Mouse (Mus musculus) left cerebral cortex, postnatal 14 days (tissue): ENCODE measurements around the gene Lyrm9. TPM values are rescaled to one million over a fixed set of nuclear protein-coding genes. Genes with fewer than 3 reads are reported as not detected.
A peak's percentile ranks its signal among the peaks of the same experiment; 100 is the strongest.

Source experiments
- DNase-seq, 2 experiments: peaks; one replicate each; pipeline ENCODE4 v3.0.0; 2021 to 2022; ENCODE audit warnings: low spot score in 2 of 2, mixed read lengths in 1 of 2
- intact Hi-C: fragments of 180-260 bp; cut with DNase I; formaldehyde crosslinking; loops from one replicate; pipeline ENCODE4 v1.15.1; 2025
- long read RNA-seq, 2 experiments: library from polyadenylated mRNA; stranded (forward); transcript quantifications; one replicate each; pipeline ENCODE4 v2.0.0; 2021
- total RNA-seq, 2 experiments: library from RNA; stranded (reverse); gene quantifications; 2 replicates each; pipeline ENCODE4 v1.2.3; 2021

The Lyrm9 gene
- 10 to 100 TPM; 29.3 to 29.4 TPM for total RNA-seq
- long read RNA-seq, experiment 1, full-length matches to known transcripts: 7 of 10 reads
- long read RNA-seq, experiment 1, partial matches to known transcripts: 0 of 10 reads
- long read RNA-seq, experiment 1, other reads (novel, unspliced or antisense): 3 of 10 reads
- long read RNA-seq, experiment 2, full-length matches to known transcripts: 4 of 6 reads
- long read RNA-seq, experiment 2, partial matches to known transcripts: 0 of 6 reads
- long read RNA-seq, experiment 2, other reads (novel, unspliced or antisense): 2 of 6 reads

DNA sequence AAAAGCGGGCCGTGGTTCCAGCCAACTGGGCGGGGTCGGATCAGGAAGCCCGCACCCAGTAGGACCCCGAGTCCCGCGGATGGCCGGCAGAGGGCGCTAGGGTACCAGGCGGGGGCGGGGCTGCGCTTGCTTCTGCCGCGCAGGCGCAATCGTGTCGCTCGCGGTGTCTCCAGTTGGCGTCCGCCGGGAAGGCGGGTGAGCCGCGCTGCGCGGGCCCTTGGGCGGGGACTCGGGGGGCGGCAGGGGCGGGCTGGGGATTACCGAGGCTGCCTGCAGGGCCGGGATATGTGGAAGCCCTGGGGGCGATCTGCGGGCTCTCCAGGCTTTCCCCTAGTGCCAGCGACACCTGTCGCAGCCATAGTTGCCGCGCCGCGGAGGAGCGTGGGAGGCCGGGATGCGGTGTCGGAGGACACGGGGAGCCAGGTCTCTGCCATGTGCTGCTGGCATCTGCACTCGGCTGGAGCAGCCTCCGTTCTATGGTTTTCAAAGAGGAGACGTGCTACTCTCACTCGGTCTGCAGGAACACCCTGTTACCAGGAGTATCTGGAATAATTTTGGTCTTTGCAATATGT, at the start of gene Lyrm9:
Gene Lyrm9, plus strand, starts transcription at position 143 of the 572 bp plus-strand sequence.
- intact Hi-C loops: loop anchor here (5.0 kb wide), 5 partner anchors 34 to 269 kb away; partner anchors contain the start of genes Ccnq and Nlk
- peak; percentile 94 to 96 for DNase-seq

DNA sequence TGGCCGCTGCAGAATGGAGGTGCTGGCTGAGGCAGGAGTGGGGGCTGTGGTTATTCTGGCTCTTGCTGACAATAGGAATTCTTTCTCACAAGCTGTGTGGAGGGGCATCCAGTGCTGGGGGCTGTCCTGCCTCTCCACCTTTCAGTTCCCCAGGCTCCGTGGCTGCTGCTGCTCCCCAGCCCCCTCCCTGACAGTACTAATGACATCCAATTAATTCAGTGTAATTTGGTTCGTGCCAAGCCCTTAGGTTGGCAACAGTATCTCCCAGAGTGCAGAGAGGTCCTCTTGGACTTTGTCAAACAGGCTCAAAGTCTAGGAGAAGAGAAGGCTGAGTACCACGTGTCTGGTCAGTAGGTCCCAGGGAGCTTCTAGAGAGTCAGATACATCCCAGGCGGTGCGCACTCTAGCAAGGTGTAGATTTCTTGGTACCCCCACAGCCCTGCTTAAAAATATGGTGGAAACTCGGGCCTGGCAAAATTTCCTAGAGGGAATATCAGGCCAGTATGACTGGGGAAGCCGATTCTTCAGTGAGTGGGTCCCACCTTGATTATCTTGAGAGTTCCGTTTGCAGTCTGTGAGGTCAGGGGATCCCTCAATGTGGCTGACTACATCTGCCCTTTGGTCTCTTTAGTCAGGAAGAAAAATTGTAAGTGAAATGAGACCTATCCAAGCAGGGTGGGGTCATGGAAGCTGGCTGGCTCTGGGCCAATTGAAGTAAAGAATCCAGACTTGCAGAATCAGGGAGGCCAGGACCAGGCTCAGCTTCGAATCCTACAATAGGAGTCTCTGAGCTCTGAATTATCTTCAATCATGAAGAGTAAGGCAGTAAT, 48.3 kb upstream of the Lyrm9 start:
- no peak for DNase-seq
- intact Hi-C loops: no loop called here

DNA sequence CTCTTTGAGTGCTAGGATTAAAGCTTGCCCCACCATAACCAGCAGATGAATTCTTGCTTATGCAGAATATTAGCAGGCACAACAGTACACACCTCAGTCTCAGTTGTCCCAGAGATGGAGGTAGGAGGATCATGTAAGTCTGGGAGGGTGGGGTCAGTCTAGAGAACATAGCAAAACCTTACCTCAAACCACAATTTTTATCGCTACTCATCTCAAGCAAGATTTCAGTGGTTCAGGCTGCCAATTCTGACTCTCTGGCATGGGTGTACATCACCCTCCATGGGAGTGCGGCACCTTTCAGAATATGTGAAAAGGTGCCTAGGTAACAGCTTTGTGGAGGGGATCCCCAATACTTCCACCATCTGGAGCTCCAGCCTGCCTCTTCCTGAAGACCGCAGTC, 46.4 kb upstream of the Lyrm9 start:
- intact Hi-C loops: no loop called here
- no peak for DNase-seq

DNA sequence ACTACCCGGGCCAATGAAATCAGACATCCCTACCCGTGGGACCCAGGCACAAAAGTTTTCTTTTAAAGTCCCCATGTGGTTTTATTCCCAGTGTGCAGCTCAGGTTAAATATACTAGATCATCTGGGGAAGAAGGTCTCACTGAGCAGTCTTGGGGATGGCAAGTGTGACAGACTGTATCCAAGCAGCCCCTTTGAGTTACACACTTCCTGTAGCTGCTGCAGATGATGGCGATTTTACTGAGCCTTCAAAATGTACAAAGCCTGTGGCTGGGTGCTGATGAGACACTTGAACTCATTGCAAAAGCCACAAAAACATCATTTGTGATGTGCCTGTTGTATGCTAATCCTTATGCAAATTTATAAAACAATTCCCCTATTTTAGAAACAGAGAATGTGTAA, 45.8 kb upstream of the Lyrm9 start:
- intact Hi-C loops: no loop called here

DNA sequence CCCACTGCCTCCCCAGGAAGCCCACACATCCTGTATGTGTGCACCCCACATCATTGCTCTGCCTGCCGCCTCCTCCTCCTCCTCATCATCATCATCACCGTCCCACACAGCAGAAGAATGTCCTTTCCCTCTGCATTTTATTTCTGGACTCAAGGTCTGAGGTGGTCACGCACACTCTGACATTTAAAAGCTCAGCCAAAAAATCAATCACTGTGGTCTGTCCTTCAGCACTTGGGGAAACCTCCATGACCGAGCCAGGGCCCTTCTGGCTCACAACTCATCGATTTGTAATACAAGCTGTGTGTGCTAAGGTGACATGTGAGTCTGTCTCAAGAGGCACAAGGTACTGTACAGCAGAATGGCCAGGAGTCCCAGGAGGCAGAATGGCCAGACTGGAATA, 44.1 kb upstream of the Lyrm9 start:
- intact Hi-C loops: no loop called here
- DNase-seq: no peak

More for the DNA sequence above, 45.8 kb upstream of the Lyrm9 start:
- DNase-seq: no peak

DNA sequence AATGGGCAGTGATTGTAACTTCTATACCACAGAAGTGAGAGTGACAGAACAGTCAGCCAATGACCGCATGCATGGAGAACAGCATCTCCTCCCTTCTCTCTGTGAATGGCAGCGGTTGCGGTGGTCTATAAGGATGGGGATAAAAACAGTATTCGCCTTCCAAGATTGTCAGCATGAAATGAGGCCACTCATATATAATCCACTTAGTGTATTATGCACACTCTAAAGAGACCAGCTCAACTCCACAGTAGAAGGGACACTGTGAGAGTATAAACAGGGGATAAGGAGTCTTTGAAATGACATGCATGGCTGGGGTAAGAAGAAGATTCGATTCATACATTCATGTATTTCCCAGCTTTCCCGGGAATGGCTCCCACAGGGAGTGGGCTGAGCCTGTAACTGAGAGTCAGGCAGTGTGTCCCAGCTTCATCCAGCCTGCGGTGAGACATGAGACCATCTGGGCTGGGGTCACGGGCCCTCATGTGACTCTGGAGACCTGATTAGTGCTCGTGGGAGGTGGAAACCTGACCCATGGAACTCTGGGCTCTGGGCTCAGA, 43.5 kb upstream of the Lyrm9 start:
- intact Hi-C loops: no loop called here
- no peak for DNase-seq

DNA sequence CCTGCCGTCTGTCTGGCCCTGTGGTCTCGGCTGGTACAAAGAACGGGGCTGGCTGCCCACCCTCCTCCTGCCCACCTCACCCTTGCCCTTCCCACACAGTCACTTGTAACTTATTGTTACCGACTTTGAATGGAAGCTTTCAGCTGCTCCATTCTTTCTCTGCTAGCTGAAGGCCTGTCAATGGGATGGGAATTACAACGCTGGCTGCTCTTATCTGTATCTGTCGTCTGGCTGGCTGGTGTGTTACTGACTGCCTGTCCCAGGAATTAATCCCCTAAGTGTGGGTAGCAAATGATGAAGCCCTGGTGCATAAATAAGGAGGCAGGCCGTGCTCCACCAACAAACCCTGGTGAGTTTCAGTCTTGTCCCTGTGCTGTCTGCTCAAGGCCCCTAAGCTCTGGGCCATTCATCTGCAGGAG, 40.4 kb upstream of the Lyrm9 start:
- no peak for DNase-seq
- intact Hi-C loops: no loop called here

DNA sequence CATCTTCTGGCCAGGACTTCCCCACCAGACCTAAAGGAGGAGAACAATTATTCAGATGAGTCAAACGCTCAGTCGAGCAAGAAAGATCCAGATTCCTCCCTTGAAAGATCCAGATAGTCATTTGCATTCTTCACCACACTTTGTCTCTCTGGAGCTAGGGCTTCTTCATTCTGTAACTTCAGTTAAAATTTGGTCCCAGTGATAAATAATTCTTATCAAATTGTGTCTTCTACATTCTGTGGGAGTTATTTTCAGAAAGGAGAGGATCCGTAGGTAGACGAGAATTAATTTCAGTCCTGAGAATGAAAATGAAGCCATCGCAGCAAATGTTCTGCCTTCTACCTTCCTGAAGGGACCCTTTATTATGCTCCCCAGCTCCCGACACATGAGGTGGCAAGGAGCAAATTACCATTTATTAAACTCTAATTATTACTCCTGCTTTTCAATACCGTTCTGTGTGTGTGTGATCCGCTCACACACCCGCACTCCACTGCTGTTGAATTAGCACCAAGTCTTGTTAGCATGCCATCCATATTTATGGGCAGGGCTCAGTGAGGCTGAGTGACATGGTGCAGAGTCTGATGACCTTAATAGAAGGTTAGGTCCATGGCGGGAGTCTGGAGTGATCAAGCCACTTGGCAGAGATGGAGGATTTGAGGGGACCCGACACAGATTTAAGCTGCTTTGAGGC, 36.9 kb upstream of the Lyrm9 start:
- DNase-seq: no peak
- intact Hi-C loops: loop anchor here (5.0 kb wide), 2 partner anchors 32 to 38 kb away; partner anchors contain the start of gene Lyrm9

DNA sequence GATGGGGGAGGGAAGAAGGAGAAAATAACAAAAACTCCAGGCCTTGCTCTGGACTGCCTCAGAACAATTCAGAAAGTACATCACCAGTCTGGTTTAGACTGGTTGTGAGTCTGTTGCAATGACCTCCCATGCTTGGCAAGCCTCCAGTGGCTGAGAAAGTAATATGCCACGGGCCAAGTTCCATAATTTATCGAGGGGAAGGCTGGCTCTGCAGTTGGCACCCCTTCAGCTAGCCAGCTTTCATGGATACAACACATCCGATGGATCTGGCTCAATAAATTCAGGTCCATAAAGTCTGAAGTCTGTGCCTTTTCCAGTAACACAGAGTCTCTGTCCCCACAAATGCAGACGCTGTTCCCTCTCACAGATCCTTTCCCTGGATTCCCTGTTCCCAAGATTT, 34.8 kb upstream of the Lyrm9 start:
- intact Hi-C loops: loop anchor here (5.0 kb wide), 2 partner anchors 34 to 36 kb away; partner anchors contain the start of gene Lyrm9
- DNase-seq: peak; percentile 62 to 67

DNA sequence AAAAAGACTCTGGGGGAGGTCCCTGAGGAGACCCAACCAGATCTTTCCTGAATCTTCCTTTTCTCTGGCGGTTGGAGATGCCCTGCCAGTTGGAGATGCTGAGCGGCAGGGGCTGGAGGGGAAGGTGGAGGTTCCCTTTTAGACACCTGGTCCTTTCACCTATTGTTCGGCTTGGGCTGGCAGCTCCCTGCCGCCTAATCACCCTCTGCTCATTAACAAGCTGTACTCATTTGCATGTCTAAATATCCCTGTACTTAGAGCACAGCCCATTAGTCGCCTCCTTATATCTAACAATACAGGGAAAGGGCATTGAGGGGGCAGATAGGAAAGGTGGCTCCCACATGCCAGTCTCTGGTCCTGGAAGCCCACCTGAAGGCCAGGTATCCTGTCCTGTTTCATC, 34.3 kb upstream of the Lyrm9 start:
- no peak for DNase-seq
- intact Hi-C loops: loop anchor here (5.0 kb wide), 2 partner anchors 35 kb away; partner anchors contain the start of gene Lyrm9

DNA sequence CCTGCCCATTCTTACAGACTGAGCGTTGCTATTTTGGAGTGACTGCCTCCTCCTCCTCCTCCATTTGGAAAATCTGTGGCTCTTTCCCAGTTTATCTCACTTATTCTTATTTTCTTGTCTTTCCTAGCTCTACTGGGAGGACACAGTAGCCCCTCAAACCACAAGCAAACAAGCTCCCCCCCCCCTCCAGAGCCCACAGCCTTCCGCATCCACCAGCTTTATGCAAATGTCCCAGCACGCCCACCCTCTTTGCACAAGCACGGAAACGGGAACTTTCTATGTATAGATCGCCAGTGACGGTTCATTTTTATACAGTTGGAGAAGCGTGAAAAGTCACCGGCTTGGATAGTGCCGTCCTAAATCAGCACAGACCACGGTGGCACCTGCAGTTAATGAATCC, 33.9 kb upstream of the Lyrm9 start:
- intact Hi-C loops: loop anchor here (5.0 kb wide), 2 partner anchors 35 kb away; partner anchors contain the start of gene Lyrm9
- peak; percentile 64 to 74 for DNase-seq

DNA sequence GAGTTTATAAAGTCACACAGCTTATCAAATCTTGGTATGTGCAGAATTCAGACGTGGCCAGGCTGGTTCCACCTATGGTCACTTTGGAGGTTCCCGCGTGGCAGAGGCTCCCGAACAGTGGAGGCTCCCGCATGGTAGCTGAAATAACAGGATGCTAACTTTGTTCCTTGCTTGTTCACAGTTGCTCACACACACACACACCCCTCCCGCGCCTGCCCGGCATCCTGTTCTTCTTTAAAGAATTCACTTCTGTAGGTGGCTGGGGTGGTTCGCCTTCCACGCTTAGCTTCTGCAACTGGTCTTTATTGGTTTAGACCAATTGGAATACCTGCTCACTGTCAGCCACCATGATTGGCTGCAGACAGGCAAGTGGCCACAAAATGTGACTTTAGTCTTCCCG, 33.3 kb upstream of the Lyrm9 start:
- intact Hi-C loops: loop anchor here (5.0 kb wide), 2 partner anchors 34 to 36 kb away; partner anchors contain the start of gene Lyrm9
- DNase-seq: peak in 1 of 2 experiments; percentile 49

DNA sequence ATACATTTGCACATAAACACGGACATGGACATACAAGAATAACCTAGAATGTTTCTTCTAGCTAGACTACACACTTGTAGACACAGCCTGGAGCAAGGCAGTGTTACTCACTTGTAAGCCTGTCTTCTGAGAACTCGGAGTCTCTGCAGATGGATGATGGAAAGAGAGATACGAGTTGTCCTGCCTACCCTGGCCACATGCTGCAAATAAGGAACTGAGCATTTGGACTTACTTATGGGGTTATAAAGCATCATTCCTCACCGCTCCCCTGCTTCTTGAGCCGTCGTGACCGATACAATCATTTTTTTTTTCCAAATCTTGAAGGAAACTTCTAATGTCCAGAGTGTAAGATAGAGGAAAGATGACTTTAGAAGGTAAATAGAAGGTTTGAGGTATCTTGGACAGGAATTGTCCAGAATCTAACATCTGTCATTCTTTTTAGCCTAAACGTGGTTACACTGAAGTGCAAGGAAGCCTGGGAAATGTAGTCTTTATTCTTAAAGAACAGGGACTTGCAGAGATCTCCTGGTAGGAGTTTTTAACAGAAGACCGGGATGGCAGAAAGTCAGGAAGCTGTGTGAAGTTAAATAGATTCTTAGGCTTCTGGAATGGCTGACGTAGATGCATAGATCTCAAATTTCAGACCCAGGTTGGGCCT, 30.2 kb upstream of the Lyrm9 start:
- intact Hi-C loops: no loop called here
- no peak for DNase-seq

DNA sequence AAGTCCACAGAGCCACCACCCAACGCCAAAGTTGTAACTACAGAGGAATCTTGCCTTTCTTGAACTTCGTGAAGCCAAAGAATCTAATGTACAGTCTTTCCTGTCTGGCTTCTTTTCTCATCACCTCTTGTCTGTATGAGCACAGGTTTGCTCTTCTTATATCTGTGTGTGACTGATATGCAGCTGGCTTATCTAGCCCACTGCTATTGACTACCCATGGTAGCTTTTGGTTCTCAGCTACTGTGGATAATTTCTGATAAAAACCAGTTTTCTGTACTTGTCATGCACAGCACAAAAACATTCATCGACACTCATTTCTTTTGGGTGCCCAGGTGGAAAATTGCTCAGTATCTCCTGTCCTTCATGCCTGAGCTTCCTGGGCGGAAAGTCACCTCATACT, 25.3 kb upstream of the Lyrm9 start:
- intact Hi-C loops: no loop called here
- DNase-seq: no peak

DNA sequence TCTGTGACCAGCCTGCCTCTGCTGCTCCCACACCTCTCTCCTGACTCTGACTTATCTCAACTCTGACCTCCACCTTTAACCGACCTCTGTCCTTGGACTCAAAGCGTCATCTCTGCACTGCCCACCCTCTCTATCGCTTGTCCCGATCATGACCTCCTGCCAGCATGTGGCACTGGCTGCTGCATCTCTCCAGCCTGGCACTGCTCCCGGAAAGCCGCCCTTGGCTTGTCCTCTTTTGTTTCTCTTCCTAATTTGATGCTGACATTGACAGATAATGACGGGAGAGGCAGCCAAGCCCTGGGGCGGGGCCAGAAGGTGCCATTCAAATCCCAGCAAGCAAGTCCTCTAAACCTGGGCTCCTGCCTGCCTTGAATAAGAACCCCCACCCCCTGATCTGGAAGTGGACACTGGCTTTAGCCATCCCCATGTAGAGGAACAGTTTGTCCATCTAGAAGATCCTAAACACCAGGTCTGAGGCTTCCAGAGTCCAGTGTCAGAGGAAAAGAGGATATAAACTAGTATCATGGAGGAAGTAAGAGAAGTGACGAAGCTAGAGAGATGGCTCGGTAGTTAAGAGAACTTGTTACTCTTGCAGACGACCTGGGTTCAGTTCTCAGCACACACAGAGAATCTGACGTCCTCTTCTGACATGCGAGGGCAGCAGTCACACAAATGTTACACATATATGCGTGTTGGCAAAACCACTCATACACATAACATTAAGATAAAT, 22.6 kb upstream of the Lyrm9 start:
- intact Hi-C loops: no loop called here
- no peak for DNase-seq

DNA sequence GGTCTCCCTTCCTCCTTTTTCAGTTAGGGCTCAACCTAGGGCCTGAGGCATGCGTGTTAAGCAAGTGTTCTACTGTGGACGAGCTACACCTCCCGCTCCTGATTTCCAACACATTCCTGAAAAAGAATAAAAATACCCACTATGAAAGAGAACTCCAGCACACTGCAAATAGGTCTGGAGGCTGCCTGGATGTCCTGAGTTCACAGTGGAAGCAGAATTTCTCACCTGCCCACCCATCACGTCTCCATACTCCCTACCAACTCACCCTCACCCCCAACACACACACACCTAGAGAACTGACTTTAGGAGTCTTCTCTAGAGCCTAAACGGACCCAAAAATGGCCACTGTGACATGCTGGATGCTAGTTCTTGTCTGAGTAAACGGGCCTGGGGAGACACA, 21.8 kb upstream of the Lyrm9 start:
- intact Hi-C loops: no loop called here
- DNase-seq: no peak

DNA sequence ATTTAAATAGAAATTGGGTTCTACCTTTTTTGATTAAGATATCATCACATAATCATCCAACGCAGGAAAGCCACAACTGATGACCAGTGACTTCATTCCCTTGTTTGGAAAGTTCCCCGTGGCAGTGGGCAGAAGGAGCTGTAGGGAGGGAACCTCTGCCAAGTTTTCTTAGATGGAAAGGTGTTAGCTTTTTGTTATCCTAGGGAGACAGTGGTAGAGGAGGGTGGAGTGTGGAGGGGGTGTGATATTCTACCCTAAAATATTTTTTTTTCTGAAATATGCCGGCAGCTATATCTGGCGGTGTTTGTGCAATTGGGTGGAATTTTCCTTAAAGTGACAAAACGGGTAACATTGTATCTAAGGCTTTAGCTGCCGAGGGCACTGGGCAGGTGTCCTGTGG, 21.2 kb upstream of the Lyrm9 start:
- intact Hi-C loops: loop anchor here (5.0 kb wide), 1 partner anchor 53 kb away; the partner anchor contains the start of gene Ccnq
- peak in 1 of 2 experiments; percentile 62 for DNase-seq

DNA sequence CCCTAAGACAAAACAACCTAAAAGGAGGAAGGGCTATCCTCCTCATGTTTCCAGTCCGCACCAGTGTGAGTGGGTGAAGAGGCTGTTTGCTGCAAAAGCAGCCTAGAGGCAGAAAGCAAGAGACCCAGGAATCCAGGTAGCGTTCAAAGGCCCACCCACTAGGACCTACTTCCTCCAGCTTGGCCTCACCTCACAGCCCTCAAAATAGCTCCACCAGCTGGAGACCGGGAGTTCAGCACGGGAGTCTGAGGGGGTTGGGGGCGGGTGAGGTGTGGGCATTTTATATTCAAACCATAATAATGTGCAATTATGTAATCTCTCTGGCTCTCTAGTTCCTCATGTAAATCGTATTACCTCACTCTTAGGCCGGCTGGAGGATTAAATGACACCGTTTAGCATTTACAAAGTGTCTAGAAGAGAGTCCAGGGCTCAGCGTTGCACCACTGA, 20.7 kb upstream of the Lyrm9 start:
- no peak for DNase-seq
- intact Hi-C loops: loop anchor here (5.0 kb wide), 1 partner anchor 53 kb away; the partner anchor contains the start of gene Ccnq
